Comparison of ENCODE assay signal across 14 mouse cellular contexts in the genomic region with DNA sequence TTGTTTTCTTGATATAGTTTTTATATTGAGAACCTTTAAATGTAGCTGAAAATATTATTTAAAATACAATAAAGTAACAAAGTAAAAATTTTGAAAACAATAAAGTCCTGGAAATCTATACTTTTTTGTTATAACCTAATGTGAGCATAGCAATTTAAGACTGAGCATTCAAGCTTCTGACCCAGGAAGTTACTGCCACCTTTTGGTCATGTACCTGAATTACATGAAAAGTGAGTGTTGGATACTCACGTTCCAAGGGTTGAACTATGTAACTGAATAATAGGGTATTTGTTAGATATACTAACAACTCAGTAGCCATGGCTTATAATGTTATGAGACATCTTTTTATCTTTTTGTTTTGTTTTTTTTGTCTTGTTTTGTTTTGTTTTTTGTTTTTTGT. TPM values are rescaled to one million over a fixed set of nuclear protein-coding genes. Genes with fewer than 3 reads are reported as not detected.
DNase-seq lines count a peak whose midpoint lies in the region; ATAC-seq and TF ChIP-seq lines count a peak whose summit lies in the region.
"Had no signal": no experiment of that assay in that cellular context is flagged by ENCODE, and none has a peak within 500 bp of the region (broad histone marks: within the 10 kb centered on the region; RNA-seq: fewer than 3 reads in every experiment).

No protein-coding gene starts in this region.

- no peak overlapping the region for H3K4me3 ChIP-seq in gastrocnemius, adult 2 months
- H3K4me3 ChIP-seq in lung, postnatal 0 days (ENCODE audit: low read depth, low read length): no peak overlapping the region
- no peak overlapping the region for H3K4me3 ChIP-seq in ES-E14 (ENCODE audit: insufficient read depth in 1 of 2, low read depth in 1 of 2, low read length in 2 of 2, poor library complexity in 1 of 2, severe bottlenecking in 1 of 2)
- H3K4me3 ChIP-seq: liver, embryonic 13.5 days; stomach, embryonic 15.5 days had no signal

- TF ChIP-seq CTCF in gastrocnemius, adult 2 months (IDR thresholded peaks at IDR 0.05): peak; percentile 50
- TF ChIP-seq CTCF in lung, postnatal 0 days (IDR thresholded peaks at IDR 0.05): peak; percentile 40

- intact Hi-C loops in gastrocnemius, adult 2 months (cut with DNase I): no loop called here

- H3K36me3 ChIP-seq in lung, postnatal 0 days (ENCODE audit: insufficient read depth, low read length): no peaks in the 10 kb centered on the region
- no peaks in the 10 kb centered on the region for H3K36me3 ChIP-seq in ES-E14 (ENCODE audit: control insufficient read depth, insufficient read depth, low read length, poor library complexity, severe bottlenecking)
- H3K36me3 ChIP-seq: liver, embryonic 13.5 days; stomach, embryonic 15.5 days had no signal

- WGBS in lung, postnatal 0 days: 29% methylated on average over 1 of the region's 1 CpGs

- no peaks in the 10 kb centered on the region for H3K27me3 ChIP-seq in lung, postnatal 0 days (replicated peaks; ENCODE audit: insufficient read depth, low read length)
- H3K27me3 ChIP-seq: liver, embryonic 13.5 days; stomach, embryonic 15.5 days had no signal

- H3K9me3 ChIP-seq in lung, postnatal 0 days (ENCODE audit: low read length): no peaks in the 10 kb centered on the region
- no peaks in the 10 kb centered on the region for H3K9me3 ChIP-seq in ES-E14 (ENCODE audit: control insufficient read depth, insufficient read depth, low read depth, low read length)
- H3K9me3 ChIP-seq: liver, embryonic 13.5 days; stomach, embryonic 15.5 days had no signal

- in situ Hi-C loops in ES-E14 (cut with MboI; ENCODE audit: low sequenced_read_pairs in 2 of 2, unreplicated experiment in 2 of 2): no loop called here

- no peak for ATAC-seq in lung, postnatal 0 days
- peak; percentile 72 for ATAC-seq in megakaryocyte progenitor cell, adult 5-6 weeks (replicated peaks; ENCODE audit: poor library complexity)

- no peak overlapping the region for H3K9ac ChIP-seq in lung, postnatal 0 days (replicated peaks; ENCODE audit: low read depth)
- H3K9ac ChIP-seq in ES-E14 (ENCODE audit: insufficient read depth, low read depth, low read length, poor library complexity, severe bottlenecking): no peak overlapping the region
- H3K9ac ChIP-seq: liver, embryonic 13.5 days; stomach, embryonic 15.5 days had no signal

- no peak overlapping the region for H3K4me2 ChIP-seq in lung, postnatal 0 days (replicated peaks; ENCODE audit: low read depth, low read length)
- H3K4me2 ChIP-seq: liver, embryonic 13.5 days; stomach, embryonic 15.5 days had no signal

- no peak for TF ChIP-seq EP300 in lung, postnatal 0 days (IDR thresholded peaks at IDR 0.05)

- DNase-seq in gastrocnemius, adult 2 months: no peak
- DNase-seq in gastrocnemius, postnatal 25 days: no peak
- peak; percentile 7 for DNase-seq in lung, postnatal 0 days (ENCODE audit: low spot score)
- DNase-seq in lung, postnatal 4 days: no peak
- DNase-seq in ES-E14 (ENCODE audit: low read depth, low spot score): peak; percentile 15
- DNase-seq in adrenal gland, adult 18-20 months (ENCODE audit: low spot score in 2 of 2): no peak
- DNase-seq in cerebellum, postnatal 4 days (ENCODE audit: low spot score in 2 of 2): no peak
- DNase-seq: gastrocnemius, postnatal 14 days; liver, embryonic 13.5 days had no signal

- no peak overlapping the region for H3K27ac ChIP-seq in gastrocnemius, adult 2 months
- H3K27ac ChIP-seq in lung, postnatal 0 days (ENCODE audit: low read length): no peak overlapping the region
- no peak overlapping the region for H3K27ac ChIP-seq in ES-E14 (ENCODE audit: insufficient read depth, low read depth, low read length, poor library complexity, severe bottlenecking)
- H3K27ac ChIP-seq: liver, embryonic 13.5 days; stomach, embryonic 15.5 days had no signal

- H3K4me1 ChIP-seq in lung, postnatal 0 days (ENCODE audit: insufficient read depth, low read depth, low read length): no peaks in the 10 kb centered on the region
- H3K4me1 ChIP-seq in ES-E14 (ENCODE audit: control insufficient read depth in 2 of 2, insufficient read depth in 2 of 2, low read length in 2 of 2, poor library complexity in 1 of 2): no peaks in the 10 kb centered on the region
- H3K4me1 ChIP-seq: liver, embryonic 13.5 days; stomach, embryonic 15.5 days had no signal

TF ChIP-seq in ES-E14, 5 proteins besides CTCF, POLR2A, EP300 and RAD21:
- TF ChIP-seq ZNF384 (IDR thresholded peaks at IDR 0.05; ENCODE audit: low read depth, low read length) (no peak), ZC3H11A (IDR thresholded peaks at IDR 0.05; ENCODE audit: borderline replicate concordance, low read depth, low read length) (0 out of 2 replicates have a peak, but pooled peaks have one; percentile 11)

RNA-seq across cellular contexts. Expression of a gene that starts 42.6 kb away (rescaled TPM):
- total RNA-seq in gastrocnemius, adult 2 months (2021): under 1 TPM in 1 of 2 experiments, not detected in 1; 0.15 TPM
- total RNA-seq in gastrocnemius, postnatal 25 days (2021): not detected
- polyA plus RNA-seq in lung, postnatal 0 days (2015; fragmentation: Nextera tagmentation; extraction: Ambion mirVana): not detected in 2 replicates
- total RNA-seq in ES-E14 (2012; rRNA removed): 0.18 and 0.26 TPM in 2 replicates
- total RNA-seq in megakaryocyte progenitor cell, adult 5-6 weeks (2015): not detected in 2 replicates
- total RNA-seq in megakaryocyte progenitor cell, adult 5-6 weeks (2017): not detected in 2 replicates
- 1 to 10 TPM; 2.2 to 2.3 TPM for total RNA-seq in adrenal gland, adult 18-20 months (2021)
- total RNA-seq: hematopoietic stem cell, adult 5-6 weeks; monocyte, adult 5-6 weeks had no signal
- polyA plus RNA-seq: large intestine, adult 2 months had no signal

RNA-seq across cellular contexts. Expression of a gene that starts 43.3 kb away (rescaled TPM):
- under 1 TPM in 1 of 2 experiments, not detected in 1; 0.13 TPM for total RNA-seq in gastrocnemius, adult 2 months (2021)
- not detected for total RNA-seq in gastrocnemius, postnatal 25 days (2021)
- not detected in 2 replicates for polyA plus RNA-seq in lung, postnatal 0 days (2015; fragmentation: Nextera tagmentation; extraction: Ambion mirVana)
- not detected in 2 replicates for total RNA-seq in ES-E14 (2012; rRNA removed)
- not detected in 2 replicates for total RNA-seq in megakaryocyte progenitor cell, adult 5-6 weeks (2015)
- not detected in 2 replicates for total RNA-seq in megakaryocyte progenitor cell, adult 5-6 weeks (2017)
- 1 to 10 TPM; 2.0 to 3.0 TPM for total RNA-seq in adrenal gland, adult 18-20 months (2021)
- total RNA-seq: hematopoietic stem cell, adult 5-6 weeks; monocyte, adult 5-6 weeks had no signal
- polyA plus RNA-seq: large intestine, adult 2 months had no signal

Comparison
In these comparisons a context has a peak if more than half of its experiments do, and no peak if none do; other contexts are left out.
1. DNase-seq: peak in lung, postnatal 0 days (single experiment) and ES-E14 (single experiment); none in gastrocnemius, adult 2 months (single experiment), gastrocnemius, postnatal 25 days (single experiment), lung, postnatal 4 days (0 of 2), adrenal gland, adult 18-20 months (0 of 2) and cerebellum, postnatal 4 days (0 of 2).